Mouse (Mus musculus) cerebellum, adult 18-20 months (tissue): ENCODE results near the gene Ier2.

Experiments
- DNase-seq, 2 experiments: peaks; one replicate each; pipeline ENCODE4 v3.0.0; 2021

The Ier2 gene

DNA sequence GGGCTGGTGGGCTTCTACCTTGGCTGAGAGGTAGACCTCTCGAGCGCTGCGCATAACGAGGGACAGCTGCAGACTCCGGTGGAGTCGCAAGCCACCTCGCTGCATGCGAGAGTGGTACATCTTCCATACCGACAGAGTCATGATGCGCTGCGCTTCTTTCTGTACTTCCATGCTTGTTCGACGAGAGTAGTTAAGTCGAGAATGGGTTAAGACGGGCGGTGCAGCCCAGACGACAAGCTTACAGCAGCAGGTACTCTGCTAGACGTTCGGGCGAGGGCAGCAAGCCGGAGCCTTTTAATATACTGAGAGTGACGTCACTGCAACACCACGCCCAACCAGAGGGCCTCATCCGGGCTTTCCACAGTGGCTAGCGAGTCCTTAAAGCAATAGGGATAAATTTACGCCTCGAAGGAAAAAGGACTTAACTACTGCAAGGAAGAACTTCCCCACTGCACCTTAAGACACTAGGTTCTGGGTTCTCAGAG lies at the start of gene Ier2:
Ier2 (minus strand) TSS at position 272 of the 485 bp plus-strand sequence.
- DNase-seq: peak; percentile 93 to 94

- DNase-seq: no peak
Observed at GRCm38 (mm10) chr8:84711933-84712758, 49.5 kb upstream of the Ier2 start.

DNA sequence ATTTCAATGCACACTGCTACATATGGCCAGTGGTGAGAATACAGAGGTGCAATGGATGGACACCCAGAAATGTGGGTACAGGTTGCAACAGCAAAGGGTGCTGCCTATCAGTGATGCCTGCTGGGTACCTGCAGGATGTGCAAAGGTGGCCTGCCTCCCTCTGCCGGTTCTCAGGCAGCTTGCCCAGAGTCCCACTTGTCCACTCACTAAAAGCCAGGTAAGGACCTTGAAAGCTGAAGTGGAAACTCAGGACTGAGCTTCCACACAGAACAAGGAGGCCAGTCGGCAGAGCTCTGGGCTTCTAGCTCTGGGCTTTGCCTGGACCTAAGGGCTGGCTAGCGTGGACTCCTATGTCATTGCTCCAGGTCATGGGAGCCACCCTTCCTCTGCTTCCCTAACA lies 48.7 kb upstream of the Ier2 start:
- no peak for DNase-seq

DNA sequence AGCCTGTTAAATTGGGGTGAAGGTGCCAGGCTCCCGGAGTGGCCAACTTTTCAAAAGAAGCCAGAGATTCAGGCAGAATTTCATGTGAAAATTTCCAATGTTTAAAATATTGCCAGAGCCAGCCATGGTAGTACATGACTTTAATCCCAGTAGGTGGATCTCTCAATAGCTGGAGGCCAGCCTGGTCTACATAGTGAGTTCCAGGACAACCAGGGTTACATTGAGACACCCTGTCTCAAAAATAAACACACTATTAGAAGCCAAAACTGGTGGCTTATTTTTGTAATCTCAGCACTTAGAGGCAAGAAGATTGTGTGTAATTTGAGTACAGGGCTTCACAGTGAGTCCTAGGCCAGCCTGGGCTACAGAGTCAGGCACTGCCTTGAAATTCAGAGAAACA lies 47.3 kb upstream of the Ier2 start:
- no peak for DNase-seq

GRCm38 (mm10) chr8:84708774-84709475 lies 46.3 kb upstream of the Ier2 start:
- DNase-seq: peak; percentile 87 to 92

DNA sequence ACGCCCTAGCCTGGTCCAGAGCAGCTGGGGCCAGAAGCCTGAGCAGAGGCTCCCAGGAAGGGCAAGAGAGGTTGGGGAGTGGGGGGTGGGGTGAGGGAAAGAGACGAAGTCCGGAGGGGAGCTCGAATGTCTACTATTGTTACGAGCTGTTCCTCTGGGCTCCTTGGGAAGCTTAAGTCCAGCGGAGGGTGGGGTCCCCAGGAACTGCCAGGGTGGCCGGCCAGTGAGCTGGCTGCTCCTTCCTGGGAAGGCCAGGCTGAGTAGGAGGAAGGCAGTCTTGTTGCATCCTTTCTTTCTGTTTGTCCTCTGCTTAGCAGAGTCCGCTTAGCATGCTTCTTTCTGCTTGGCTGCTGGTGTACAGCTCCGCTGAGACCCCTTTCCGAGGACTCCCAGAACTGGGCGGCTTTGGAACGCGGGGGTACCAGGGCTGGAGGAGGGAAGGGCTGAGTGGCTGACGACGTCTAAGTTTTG lies 45.5 kb upstream of the Ier2 start:
- no peak for DNase-seq

DNA sequence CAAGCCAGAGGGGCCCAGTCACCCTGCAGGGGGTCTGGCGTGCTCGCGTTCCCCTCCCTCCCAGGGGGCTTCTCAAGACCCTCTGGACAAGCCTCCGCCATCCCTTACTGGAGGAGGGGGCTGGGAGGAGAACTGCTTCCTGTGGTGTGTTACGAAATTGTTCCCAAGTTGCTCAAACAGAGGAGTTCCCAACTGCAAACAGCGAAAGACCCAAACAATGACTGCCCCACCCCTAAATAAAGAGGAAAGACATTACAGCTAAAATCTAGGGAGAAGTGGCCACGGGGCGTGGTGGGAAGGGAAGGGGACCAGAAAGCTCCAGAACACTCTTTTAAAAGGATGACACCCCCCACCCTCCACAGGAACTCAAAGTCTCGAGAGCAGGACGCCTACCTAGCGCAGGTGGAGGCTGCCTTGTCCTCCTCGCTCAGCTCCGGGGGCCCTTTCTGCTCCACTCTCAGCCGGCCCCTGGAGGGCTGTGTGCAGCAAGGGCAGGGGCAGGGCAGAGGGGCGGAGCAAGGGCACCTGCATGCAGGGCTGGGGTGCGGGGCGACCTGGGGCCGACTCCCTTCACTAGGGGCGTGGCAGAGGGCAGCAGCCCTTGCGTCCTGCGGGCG lies 44.7 kb upstream of the Ier2 start:
- DNase-seq: no peak

DNA sequence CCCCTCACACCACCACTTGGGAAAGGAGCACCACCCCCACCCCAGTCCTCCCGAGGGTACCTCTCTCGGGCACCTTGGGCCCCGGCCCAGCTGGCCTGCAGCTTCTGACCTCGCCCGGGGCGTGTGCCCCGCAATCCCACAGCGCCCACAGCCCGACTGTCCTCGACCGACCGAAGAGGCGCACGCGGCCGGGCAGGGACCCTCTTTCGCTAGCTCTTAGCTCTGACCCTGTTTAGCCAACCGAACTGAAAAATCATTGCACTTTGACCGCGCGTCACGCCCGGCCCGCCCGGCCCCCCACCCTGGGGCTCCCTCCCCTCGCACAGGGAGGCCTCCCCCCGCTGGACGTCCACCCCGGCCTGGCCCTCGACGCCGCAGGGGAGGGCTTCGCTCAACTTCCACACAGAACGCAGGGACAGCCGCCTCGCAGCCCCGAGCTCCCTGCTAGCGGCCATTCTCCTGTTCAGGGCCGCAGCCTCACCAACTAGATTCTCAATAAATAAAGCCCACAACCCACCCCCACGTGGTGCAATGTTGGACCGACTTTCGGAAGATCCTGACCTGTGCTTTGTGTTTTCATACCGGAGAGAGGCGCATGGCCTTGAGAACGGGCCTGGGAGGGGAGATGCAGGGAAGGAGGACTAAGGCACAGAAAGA lies 44.1 kb upstream of the Ier2 start:
- no peak for DNase-seq

DNA sequence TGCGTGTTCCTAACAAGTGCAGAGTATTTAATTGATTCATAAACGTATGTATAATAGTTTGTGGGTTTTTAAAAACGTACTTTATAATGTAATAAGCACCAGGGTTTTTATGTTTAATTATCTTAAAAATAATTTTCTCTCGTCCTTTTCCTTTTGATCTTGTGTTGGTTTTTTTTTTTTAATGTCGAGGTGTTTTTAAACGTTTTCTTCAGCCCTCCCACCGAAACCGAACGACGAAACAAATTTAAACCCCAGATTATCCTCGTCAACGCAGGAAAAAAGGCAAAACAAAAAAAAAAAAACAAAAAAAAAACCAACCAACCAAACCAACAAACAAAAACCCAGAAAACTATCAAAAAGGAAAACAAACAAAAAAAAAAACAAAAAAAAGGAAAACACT lies 43.3 kb upstream of the Ier2 start:
- DNase-seq: no peak

DNA sequence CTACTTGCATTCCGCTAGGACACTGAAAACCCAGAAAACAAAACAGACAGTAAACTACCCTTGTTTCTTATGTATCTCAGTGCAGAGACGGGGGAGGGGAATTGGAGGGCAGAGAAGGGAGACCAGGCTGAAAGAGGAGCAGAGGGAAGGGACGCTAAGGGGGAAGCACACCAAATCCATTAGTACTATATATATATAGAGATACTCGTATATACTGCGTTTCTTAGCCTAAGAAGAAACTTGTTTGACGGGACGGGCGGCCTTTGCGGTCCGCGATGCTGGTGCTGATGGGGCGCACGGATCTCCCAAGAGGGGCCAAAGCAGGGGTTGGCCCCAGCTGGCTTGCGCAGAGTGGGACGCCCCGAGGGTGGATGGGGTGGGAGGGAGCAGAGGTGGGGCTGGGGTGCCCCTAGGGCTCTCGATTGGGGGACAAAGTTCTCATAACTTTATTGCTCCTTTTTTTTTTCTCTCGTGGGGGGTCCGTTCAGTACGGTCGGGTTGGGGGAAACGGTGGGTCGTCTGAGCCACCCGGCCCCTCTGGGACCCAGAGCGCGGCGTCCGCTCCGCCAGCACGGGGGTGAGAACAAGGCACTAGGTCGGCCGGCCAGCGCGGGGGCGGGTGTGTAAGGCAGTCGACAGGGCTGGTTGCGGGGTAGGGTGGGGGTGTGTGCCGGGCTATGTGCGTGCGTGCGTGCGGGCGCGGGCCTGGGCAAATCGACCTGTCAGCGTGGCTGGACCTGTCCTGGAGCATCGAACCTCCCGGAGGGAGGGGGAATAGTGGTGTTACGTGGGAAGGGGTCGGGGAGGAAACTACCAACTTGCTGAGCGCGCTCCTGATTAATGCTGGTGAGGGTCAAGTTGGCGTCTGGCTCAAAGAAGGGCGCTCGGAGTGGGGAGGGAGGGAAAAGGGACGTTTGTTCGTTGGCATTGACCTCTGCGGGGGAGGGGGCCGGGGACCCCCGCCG lies 42.5 kb upstream of the Ier2 start:
- DNase-seq: no peak

GRCm38 (mm10) chr8:84704356-84704755 lies 41.7 kb upstream of the Ier2 start:
- DNase-seq: peak; percentile 55 to 71

DNA sequence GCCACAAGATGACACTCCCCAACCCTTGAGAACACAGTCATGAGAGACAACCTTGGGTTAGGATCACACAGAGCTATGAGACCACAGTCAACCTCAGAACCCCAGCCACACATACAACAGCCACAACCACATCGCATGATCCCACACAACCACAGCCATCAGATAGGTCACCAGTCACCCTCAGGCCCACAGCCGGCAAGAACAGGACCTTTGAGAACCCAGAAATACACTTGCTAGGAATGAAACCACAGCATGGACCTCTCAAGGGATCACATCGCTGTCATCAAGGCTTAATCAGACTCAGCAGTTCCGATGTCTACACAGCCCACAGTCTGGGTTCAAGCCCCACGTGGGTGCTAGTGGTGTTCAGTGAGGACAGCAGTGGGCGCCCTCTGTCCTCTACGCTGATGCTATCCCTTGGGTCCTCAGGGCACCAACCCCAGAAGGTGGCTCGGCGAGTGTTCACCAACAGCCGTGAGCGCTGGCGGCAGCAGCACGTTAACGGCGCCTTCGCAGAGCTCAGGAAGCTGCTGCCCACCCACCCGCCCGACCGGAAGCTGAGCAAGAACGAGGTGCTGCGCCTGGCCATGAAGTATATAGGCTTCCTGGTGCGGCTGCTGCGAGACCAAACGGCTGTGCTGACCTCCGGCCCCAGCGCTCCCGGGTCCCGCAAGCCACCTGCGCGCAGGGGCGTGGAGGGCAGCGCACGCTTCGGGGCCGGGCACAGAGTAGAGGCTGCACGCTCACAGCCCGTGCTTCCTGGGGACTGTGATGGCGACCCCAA lies 41.0 kb upstream of the Ier2 start:
- no peak for DNase-seq

- no peak for DNase-seq
Observed at GRCm38 (mm10) chr8:84702963-84703465, 40.4 kb upstream of the Ier2 start.

- no peak for DNase-seq
Observed at GRCm38 (mm10) chr8:84702561-84702960, 39.9 kb upstream of the Ier2 start.

DNA sequence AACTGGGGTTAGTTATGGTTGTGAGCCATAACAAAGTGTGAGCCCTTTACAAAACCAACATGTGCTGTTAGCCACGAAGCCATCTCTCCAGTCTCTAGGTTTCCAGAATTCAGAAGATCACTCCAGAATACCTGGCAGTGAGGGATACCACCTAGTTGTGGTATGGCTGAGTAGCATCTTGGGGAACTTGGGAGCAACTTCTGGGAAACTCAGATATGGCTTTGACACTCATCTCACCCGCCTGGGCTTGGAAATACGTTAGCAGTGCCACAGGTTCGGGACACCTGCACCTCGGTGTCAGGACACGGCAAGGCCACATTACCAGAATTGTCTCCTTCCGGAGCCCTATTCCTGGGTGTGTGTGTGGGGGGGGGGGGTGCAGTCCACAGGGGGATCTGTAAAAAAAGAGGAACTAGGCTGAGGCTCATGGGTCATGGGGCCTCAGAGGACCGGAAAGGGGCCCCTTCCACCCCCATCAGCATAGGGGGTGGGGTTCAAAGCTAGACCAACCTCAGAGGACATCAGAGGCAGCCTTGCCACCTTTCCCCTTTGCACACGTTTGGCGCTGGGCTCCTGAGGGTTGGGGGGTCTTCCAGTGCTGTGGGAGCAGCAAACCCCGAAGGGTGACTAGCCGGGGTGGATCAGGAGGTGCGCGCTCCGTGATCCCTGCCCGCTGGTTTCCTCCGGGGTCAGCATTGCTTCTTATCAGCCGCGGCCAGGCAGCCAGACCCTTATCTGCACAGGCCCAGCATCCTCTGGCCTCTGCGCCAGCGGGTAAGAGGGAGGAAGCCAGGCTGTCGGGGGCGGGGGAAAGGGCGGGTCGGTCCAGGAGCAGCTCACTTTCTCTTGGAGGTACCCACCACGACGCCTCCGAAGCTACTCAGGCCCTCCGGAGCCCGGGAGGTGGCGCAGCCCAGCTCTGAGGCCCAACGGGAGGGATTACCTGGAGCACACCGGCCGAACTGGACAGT lies 38.6 kb upstream of the Ier2 start, which contains the start of gene Lyl1:
Lyl1 (plus strand) TSS at position 517 of the 971 bp plus-strand sequence.
- DNase-seq: no peak

- no peak for DNase-seq
Observed at GRCm38 (mm10) chr8:84700526-84700925, 37.9 kb upstream of the Ier2 start.

- peak; percentile 65 for DNase-seq
Observed at GRCm38 (mm10) chr8:84699861-84700322, 37.2 kb upstream of the Ier2 start.

GRCm38 (mm10) chr8:84698929-84699401 lies 36.3 kb upstream of the Ier2 start:
- DNase-seq: no peak

DNA sequence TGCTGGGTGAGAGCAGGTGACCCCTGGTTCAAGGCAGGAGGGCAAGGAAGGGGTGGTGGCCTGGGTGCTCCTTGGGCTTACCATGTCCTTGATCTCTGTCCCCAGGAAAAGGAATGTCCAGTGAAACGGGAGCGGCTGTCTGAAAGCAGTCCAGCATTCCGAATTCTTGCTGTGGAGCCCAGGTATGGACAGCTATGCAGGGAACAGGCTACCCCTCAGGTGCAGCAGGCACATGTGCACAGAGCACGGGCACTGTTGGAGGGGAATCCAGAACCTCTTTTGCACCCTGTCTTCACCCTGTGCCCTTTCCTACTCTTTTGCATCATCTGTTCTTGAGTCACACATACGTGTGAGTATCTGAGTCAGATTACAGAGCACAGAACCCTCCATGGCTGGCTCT lies 35.6 kb upstream of the Ier2 start:
- no peak for DNase-seq
